Mouse (Mus musculus) splenic B cell, adult 2 months (primary cell): Measurements from ENCODE around the gene Asb16.

Experiments used
- DNase-seq: peaks from one replicate; pipeline ENCODE4 v3.0.0-alpha.2; 2011; ENCODE audit warnings: low read depth, low spot score
- H3K27me3 ChIP-seq: 2 replicates; pipeline ENCODE4 v1.6.1; 2012; ENCODE audit warnings: mild to moderate bottlenecking, low read length, moderate library complexity, mixed read lengths; ENCODE audit not compliant: control insufficient read depth, poor library complexity, insufficient read depth, severe bottlenecking
- H3K36me3 ChIP-seq: 2 replicates; pipeline ENCODE4 v1.6.1; 2012; ENCODE audit warnings: mild to moderate bottlenecking, low read length, moderate library complexity, mixed read lengths; ENCODE audit not compliant: control insufficient read depth, poor library complexity, insufficient read depth, severe bottlenecking

Asb16 gene

DNA sequence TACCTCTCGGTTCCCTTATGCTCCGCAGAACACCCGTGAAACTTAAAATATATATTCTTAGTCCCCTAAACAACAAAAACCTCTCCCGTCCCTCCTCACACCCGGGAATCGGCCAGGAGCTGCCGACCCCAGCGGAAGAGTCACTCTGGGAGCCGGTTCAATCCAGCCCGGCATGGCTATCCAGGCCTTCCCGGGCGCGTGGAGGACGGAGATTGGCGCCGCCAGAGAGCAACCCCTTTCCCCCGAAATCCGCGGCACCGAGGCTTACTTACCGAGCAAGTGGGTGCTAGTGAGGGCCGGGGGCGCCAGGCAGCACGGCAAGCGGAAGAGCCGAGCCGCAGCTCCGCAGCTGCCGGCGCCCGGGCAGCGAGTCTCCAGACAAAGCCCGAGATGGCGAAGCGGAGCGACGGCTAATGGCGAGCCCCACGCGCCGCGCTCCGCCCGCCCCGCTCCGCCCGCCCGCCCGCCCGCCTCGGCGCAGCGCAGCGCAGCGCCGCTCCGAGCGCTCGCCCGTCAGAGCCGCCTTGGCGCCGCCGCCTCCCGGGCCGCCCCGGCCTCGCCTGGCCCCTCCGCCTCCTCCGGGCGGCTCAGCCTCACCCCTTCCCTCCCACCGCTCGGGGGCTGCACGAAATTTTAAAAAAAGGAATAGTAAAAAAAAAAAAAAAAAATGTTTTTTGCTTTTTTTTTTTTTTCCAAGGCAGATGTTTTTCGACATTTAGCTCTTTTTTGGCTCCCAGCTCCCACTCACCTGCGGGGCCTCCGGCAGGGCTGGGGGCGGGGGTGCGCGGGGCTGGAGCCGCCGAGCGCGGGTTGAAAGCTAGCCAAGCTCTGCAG lies 50.2 kb downstream of the Asb16 start:
- peaks cover 5% of the 10 kb centered on the region for H3K36me3 ChIP-seq
- peak; percentile 60 for DNase-seq
- H3K27me3 ChIP-seq, result no peaks in the 10 kb centered on the region

DNA sequence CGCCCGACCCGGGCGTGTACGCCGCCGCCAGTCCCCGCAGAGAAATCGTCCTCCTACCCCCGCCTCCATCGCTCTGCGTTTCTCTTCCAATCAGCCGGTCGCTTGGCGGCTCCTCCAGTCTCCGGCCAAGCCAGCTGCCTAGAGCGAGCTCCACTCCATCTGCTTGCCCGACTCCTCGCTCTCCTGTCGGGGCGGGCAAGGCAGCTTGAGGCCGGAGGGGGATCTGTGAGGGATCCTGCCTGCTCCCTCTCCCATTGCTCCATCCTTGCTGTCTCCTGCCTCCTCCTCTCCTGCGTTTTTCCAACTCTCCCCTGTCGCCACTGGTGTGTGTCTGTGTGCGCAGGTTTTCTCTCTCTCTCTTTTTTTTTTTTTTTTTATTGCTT lies 50.9 kb downstream of the Asb16 start, which contains the start of gene Ubtf:
Gene Ubtf (minus strand): TSS at position 333 of the 383 bp plus-strand sequence.
- peak; percentile 78 for DNase-seq
- Histone ChIP-seq H3K36me3 (0 out of 2 replicates have a peak, but pooled peaks cover 1% of the 10 kb centered on the region), H3K27me3 (no peaks in the 10 kb centered on the region)

DNA sequence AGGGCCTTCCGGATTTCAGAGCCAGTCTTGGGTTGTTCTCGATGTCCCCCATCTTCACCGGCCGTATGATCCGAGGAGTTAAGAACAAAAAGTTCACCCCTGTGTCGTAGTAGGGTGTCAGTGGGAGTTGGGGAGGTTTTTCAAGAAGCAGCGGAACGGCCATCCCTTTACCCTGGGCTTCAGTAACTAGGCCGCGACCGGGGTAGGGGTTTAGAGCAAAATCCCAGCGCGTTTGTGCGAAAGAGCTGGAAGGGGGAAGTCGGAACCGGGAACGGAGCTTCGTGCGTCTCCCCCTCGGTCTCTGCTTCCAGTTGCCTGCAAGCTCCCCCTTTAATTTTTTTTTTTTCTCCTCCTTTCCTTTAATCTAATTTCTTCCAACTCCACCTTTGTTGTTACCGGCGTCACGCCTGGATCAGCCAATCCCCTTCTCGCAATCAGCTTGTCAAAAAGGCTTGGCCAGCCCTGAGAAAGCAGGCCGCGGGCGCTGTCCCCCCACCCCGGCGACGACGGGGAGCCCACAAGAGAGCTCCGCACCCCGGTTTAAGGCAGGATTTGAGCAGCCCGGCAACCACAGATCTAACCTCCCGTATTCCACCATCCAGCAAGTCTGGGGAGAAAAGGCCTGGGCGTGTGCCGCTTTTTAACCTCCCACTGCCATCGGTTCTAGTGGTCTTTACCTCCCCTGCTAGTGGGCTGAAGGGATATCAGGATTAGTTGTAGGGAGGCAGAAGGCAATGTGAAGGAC lies 51.6 kb downstream of the Asb16 start:
- H3K36me3 ChIP-seq, result no peaks in the 10 kb centered on the region
- DNase-seq, result peak; percentile 65

DNA sequence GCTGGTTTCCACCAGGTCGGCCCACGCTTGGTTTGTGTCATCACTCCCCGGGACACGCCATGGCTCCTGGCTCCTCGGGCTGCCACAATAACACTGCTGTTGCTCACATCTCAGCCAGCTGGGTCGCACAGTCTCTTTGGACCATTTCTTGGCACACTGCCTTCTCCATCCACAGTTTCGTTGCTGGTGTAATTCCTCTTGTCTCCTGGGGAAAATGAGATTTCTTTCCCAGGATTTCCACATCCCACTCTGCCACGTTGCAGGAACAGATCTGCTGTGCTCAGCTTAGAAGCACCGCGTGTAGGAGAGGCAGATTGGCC lies 52.1 kb downstream of the Asb16 start:
- DNase-seq, result no peak
- Histone ChIP-seq H3K36me3 (no peaks in the 10 kb centered on the region), H3K27me3 (no peaks in the 10 kb centered on the region)

More for the DNA sequence above, 51.6 kb downstream of the Asb16 start:
- H3K27me3 ChIP-seq, result no peaks in the 10 kb centered on the region

- no peaks in the 10 kb centered on the region for H3K36me3 ChIP-seq
- DNase-seq, result no peak
These were observed 53.4 kb downstream of the Asb16 start for GRCm38 (mm10) chr11:102321931-102322330.

DNA sequence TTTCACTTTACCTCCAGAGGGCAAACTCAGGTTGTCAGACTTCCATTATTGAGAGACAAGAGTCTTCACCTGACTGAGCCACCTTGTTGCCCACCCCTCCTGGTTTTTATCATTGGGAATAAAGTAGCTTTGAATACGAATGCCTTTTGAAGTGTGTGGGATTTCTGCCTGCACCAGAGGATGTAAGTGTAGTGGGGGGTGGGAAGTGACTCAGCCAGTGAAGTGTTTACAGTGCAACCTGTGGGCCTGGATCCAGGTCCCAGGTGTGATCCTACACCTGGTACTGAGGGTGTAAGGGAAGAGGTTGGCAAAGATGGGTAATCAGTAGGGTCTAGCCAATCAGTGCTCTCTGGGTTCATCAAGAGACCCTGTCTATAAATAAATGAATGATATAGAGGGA lies 55.0 kb downstream of the Asb16 start:
- Histone ChIP-seq H3K27me3 (no peaks in the 10 kb centered on the region), H3K36me3 (no peaks in the 10 kb centered on the region)
- no peak for DNase-seq

More at GRCm38 (mm10) chr11:102321931-102322330, 53.4 kb downstream of the Asb16 start:
- H3K27me3 ChIP-seq, result no peaks in the 10 kb centered on the region

- no peak for DNase-seq
- H3K27me3 ChIP-seq, result no peaks in the 10 kb centered on the region
- H3K36me3 ChIP-seq, result no peaks in the 10 kb centered on the region
These were observed 58.7 kb downstream of the Asb16 start for GRCm38 (mm10) chr11:102327250-102327649.

DNA sequence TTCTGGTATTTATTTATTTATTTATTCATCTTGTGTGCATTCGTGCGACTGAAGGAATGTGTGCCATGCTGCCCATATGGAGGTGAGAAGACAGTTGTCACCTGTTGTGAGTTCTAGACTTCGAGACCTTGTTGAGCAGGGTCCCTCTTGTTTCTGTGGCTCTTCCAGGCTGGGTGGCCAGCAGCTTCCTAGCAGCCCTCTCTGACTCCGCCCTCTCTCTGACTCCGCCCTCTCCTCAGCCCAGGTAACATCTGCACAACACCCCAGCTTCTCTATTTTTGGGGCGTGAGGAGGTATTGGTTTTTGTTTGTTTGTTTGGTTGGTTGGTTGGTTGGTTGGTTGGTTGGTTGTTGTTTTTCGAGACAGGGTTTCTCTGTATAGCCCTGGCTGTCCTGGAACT lies 59.3 kb downstream of the Asb16 start:
- Histone ChIP-seq H3K36me3 (no peaks in the 10 kb centered on the region), H3K27me3 (no peaks in the 10 kb centered on the region)
- no peak for DNase-seq
